Mouse (Mus musculus) testis, adult 2 months (tissue): Measurements from ENCODE around the gene Tcf12.

ENCODE experiments used
- CTCF ChIP-seq: fragments of 200-500 bp; IDR thresholded peaks from 2 replicates; pipeline ENCODE4 v1.5.1; 2012; ENCODE audit warnings: low read depth, mild to moderate bottlenecking, inconsistent platforms, low read length, moderate library complexity; ENCODE audit not compliant: control insufficient read depth, insufficient read depth, insufficient replicate concordance
- POLR2A ChIP-seq: fragments of 200-500 bp; IDR thresholded peaks from 2 replicates; pipeline ENCODE4 v1.6.1; 2012; ENCODE audit warnings: low read depth, mild to moderate bottlenecking, inconsistent platforms, low read length, moderate library complexity; ENCODE audit not compliant: control insufficient read depth

GRCm38 (mm10) chr9:71930431-71931357 is 181.0 kb downstream of the Tcf12 start:
- TF ChIP-seq CTCF = no peak
- TF ChIP-seq POLR2A = no peak
